Mouse (Mus musculus): Measurements from ENCODE around the gene Tmem270.

The Tmem270 gene

DNA sequence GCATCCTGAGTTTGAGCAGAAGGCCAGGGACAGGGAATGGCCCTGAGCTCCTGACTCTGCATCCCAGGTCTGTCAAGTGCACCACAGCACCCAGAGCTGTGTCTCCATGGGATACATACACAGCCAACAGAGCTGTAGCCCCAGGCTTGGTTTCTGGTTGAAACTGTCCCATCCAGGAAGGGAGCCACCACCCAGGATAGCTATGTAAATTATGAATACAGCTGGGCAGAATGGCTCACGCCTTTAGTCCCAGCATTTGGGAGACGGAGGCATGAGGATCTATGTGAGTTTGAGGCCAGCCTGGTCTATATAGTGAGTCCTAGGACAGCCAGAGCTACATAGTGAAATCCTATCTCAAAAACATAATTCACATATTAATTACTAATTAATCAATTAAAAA, 23.5 kb upstream of the Tmem270 start:
- no peak for DNase-seq (ENCODE audit: low read depth)

DNA sequence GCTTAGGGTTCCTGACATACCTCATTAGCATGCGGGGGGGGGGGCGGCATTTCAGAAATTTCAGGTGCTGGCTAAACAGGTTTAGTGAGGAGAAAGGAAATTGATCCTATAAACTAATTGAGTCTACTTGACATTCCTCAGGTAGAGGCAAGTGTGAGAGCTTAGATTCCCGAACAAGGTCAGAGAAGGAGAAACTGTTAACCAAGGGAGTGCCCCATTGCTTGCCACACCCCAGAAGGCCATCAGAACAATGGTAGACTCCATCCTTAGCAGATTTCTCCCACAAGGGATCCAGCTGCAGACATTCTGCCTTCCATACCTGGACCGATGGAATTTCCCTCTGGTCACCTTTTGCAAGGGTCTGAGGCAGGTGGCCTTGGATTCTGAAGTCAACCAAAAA, 20.2 kb upstream of the Tmem270 start:
- DNase-seq (ENCODE audit: low read depth) = no peak

DNA sequence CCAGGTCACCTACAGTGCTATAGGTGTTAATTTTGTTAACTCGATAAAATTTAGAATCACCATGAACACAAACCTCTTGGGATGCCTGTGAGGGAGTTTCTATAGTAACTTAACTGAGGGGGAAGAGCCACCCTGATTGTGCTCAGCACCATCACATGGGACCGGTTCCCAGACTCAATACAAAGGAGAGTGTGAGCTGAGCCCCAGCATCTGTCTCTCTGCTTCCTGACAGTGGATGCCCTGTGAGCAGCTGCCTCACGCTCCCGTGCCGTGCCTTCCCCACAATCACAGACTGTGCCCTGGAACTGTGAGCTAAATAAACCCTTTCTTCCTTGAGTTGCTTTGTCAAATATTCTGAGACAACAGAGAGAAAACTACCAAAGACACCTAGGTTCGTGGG, 16.6 kb upstream of the Tmem270 start:
- no peak for DNase-seq (ENCODE audit: low read depth)

DNA sequence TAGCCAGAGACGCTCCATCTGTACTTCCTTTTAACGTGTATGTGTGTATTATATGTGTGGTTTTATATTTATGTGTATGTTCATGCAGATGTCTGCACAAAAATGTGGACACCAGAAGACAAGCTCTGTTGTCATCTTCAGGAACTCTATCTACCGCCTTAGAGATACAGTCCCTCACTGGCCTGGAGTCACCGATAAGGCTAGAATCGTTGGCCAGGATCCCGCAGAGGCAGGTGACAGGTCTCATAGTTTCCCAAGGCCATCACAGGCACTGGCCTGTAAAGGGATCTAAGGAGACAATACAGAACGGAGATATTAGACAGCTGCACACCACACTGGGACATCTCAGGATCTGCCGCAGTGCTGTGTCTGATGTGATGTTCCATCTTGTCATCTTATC, 14.6 kb upstream of the Tmem270 start:
- DNase-seq (ENCODE audit: low read depth) = no peak

DNA sequence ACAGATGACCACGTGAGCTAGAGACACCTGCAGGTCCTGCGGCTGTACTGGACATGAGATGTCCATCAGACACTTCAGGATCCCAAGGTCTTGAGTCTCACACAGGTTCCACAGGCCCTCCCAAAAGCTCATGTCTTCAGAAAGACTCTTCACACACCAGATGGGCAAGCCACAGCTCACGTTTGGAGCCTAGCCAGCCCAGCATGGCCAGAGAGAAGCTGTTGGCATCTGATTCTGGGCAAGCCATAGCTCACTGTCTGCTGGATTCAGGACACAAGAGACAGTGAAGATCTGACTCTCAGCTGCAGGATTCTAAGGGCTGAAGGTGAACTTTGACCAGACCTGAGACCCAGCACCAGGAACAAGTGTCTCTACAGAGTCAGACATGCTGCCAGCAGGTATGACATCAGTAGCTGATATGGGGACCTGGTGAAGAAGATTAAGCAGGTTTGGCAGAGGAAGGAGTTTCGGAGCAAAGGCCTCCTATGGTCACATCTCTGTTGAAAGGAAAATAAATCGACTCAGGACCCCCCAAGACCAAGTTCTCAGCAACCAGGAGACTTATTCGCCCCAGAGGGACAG, 13.7 kb upstream of the Tmem270 start:
- DNase-seq (ENCODE audit: low read depth) = no peak

DNA sequence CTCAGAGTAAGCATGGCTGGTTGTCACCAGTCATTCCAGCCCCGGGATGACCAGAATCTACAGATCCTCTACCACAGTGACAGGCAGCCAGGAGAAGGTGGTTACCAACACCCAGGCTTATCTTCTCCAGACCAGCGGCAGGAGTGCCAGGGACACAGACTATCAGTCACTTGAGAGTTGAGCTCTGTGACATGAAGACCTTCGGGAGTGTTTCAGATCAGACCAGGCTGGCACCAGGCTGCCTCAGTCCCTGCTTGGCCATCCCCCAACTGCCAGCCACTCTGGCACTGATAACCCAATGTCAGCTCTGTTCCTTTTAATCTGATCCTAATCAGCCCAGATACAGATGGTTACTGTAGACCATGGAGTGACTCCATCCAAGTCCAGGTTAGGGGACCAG, 12.6 kb upstream of the Tmem270 start:
- DNase-seq (ENCODE audit: low read depth) = no peak

DNA sequence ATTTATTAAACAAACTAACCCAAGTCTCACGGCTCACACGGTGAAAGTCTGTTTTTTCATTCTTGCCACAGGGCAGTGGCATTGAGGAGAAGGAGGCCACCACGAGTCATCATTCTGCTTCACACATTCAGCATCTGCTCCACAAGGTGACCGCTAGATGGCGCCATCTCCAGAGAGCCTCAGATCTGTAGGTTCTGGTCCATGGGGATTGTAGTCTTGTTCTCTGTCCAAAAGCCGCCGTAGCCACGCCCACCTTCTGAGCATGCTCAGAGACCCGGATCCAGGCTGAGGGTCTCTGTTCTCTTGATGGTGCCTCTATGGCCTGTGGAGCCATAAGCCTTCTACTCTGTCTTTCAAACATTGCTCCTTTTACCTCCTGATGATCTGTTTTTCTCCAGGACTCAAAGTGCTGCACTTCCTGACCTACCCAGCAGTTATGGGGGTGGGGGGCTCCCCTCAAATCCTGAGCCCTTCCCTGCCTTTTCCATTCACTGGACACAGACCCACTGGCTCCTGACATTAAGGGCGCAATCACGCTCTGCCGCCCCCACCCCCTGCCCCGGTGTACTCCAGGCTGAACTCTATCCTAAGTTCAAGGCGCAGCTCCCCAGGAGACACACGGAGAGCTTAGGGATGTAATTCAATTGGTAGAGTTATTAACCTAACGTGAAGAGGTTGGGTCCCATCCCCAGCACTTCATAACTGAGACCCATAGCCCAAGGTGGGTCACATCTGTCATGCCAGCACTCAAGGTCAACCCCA, 11.7 kb upstream of the Tmem270 start:
- peak; percentile 83 for DNase-seq (ENCODE audit: low read depth)

DNA sequence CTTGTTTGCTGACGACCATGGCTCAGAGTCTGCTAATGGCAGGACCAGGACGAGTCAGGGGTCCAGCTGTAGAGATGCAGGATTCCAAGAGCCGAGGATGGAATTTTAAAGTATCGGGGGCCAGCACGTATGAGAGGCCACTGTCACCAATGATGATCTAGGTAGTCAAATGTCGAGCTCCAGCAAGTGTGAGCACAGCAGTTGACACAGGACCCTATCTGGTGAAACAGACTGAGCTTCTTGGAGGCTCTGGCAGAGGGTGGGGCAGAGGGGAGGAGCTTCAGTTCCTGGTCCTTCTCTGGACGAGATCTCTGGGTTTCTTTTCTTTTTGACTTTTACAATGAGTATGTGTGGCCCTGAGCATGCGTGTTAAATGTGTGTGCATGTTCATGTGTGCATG, 8.8 kb upstream of the Tmem270 start, which contains the start of gene Cldn13:
TSS of gene Cldn13 (minus strand) at position 216 of the 400 bp plus-strand sequence.
- DNase-seq (ENCODE audit: low read depth) = no peak

DNA sequence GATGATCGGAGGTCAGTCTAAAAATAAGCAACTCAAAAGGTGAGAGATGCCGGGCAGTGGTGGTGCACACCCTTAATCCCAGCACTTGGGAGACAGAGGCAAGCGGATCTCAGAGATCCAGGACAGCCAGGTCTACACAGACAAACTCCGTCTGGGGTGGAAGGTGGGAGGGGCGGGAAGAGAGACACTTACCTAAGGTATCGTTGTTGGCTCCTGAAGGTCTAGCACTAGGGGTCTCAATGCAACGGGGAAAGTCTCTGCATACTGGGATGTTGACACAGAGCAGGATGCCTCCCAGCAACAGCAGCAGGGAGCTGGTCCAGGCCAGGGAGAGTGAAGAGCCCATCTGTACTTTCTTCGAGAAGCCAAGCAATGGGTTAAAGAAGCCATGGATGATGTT, 8.0 kb upstream of the Tmem270 start:
- DNase-seq (ENCODE audit: low read depth) = no peak

DNA sequence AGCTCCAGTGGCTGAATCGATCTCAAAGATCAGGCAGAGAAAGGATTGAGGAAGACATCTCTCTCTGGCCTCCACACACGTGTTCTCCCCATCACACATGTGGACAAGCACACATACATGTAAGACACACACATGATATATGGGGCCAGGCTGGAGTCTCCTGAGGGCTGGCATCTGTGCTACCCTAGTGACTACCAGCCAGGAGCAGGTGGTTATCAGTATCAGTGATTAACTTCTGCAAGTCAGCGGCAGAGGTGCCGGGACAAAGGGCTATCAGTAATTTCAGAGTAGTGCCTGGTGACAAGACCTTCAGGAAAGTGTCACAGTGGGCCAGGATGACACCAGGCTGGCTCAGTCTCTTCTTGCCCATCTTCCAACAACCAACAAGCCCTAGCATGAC, 7.2 kb upstream of the Tmem270 start:
- DNase-seq (ENCODE audit: low read depth) = no peak

DNA sequence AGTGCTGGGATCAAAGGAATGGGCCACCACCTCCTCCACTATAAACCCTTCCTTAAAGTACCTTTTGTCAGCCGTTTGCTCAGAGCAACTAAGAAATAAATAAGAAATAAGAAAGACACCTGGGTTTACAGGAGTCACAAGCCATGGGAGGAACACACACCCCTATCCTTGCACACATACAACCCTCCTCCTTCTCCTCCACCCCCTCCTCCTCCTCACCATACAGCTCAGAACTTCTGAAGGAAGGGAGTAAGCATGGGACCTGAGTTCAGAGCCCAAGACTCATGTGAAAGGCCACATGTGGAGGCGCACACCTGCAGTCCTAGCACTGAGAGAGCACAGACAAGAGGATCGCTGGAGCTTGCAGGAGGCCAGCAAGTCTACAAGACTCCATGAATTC, 6.8 kb upstream of the Tmem270 start:
- DNase-seq (ENCODE audit: low read depth) = no peak

DNA sequence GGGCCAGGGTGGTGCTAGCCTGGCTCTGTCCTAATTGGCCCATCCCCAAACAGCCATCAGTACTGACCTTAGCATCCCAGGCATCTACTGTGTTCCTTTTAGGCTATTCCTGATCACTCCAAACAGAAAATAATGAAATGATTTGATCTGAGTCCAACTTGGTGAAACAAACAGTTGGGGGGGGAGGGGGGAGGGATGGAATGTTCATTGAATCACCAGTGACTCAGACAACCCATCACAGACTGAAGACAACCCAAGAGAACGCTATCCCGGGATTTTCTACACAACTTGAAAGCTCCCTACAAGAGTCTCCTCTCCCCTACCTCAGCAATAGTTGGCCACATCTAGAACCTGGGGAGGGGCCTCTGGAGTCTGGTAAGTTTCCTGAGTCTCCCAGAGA, 5.4 kb upstream of the Tmem270 start:
- DNase-seq (ENCODE audit: low read depth) = no peak

DNA sequence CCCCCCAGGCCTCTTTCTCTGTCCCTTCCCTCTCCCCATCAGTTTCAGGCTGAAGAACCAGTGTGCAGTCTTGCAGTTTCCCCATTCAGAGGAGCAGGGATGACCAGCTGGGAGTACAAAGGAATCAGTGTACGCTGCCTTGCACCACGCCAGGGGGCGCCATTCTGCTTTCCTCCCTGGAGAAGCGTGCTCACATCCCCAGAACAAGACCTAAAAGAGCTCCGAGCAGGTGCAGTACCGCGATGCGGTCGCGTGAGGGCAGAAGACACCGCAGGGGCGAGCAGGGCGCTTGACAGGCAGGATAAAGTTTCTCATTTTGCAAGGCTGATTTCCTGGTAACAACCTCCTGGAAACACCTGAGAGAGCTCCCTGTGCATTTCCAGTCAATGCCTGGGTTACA, 602 bp upstream of the Tmem270 start:
- DNase-seq (ENCODE audit: low read depth) = peak; percentile 91

DNA sequence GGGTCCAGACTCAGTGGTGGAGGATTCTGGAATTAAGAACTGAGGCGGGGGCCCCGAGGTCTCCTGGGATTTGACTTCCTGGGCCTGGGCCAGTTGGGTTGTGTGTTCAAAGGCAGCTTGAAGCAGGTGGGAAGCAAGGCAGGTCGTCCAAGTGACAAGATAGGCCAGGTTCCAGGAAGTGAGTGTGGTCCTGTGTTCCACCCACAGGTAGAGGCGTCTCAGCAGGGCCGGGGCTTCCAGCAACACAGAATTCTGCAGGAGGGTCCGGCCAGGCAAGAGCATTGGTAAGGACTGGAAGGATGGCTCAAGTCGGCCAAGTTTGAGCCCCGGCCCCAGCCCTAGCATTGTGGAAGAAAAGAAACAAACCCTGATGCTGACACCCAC, 4.9 kb downstream of the Tmem270 start:
- no peak for DNase-seq (ENCODE audit: low read depth)

DNA sequence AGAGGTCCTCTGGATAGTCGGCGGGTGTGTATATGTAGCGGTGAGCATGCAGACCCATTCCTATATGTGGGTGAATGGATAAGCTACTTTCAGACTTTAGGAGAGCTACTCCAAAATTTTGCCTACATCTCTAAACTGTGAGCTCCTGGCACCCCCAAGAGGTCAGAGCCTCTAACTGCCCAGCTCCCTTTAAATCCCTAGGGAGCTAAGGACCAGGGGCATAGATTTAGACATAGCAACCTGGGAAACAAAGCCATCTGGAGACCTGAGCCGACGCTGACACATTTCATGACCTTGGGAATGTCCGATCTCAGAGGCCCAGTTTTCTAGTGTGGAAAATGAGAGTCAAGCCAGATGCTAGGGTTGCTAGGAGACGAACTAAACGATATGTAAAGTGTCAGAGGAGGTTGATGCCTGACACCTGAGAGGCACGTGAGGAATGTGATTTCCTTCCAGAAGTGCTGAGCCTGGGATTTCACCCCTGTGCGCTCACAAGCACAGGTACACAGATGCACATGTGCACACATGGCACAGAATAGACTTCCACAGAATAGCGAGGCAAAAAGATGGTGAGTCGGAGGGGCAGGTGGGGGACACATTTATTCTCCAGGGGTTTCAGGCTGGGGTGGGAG, 5.4 kb downstream of the Tmem270 start:
- DNase-seq (ENCODE audit: low read depth) = no peak

DNA sequence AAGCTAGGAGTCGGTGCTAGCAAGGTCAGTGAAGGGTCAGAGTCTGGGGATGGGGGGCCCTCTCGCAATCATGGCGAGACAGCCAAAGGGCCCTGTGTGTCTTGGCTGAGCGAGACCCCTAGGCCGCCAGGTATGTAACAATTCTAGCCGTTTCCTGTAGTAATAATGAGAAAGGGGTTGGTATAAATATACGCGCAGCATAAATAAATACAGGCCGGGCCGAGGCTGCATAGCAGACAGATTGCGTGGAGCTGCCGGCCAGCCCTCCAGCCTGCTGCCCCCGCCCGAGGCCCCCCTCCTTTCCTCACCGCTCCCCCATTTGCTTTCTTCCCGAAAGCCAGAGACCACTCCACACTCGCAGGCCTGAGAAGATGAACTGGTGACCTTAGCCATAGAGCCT, 8.9 kb downstream of the Tmem270 start:
- DNase-seq (ENCODE audit: low read depth) = no peak

DNA sequence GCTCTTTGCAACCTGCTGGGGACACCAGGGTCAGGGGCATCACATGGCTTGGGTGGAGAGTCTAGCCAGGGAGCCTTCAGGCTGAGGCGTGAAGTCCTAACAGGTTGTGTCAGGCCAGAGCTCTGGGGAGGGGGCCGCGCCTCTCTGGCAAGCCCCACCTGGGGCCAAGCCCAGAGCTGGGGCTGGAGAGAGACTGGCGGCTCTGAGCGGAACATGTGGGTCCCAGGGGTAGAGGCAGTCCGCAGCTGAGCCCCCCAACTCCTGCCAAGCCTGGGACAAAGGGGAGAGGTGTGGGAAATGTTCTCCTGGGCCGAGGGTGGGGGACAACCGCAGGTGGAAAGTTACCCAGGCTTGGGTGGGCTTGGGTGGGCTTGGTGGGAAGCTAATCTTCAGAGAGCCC, 9.6 kb downstream of the Tmem270 start:
- DNase-seq (ENCODE audit: low read depth) = no peak

DNA sequence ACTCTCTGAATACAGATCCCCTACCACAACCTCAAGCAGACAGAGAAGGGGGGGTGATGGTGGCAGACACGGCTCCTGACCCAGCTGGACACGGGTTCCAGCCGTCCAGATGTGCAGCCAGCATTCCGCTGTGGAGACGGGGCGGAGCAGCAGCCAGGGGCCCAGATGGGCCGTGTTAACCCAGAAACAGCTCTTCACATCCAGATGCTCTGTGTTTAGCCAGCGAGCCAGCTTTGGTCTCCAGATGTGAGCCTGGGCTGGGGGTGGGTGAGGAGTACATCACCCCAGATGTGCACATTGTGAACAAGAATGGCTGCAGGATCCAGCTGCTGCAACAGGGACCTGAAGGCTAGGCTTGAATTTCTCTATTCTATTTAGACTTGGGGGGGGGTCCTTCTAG, 11.2 kb downstream of the Tmem270 start:
- DNase-seq (ENCODE audit: low read depth) = no peak

DNA sequence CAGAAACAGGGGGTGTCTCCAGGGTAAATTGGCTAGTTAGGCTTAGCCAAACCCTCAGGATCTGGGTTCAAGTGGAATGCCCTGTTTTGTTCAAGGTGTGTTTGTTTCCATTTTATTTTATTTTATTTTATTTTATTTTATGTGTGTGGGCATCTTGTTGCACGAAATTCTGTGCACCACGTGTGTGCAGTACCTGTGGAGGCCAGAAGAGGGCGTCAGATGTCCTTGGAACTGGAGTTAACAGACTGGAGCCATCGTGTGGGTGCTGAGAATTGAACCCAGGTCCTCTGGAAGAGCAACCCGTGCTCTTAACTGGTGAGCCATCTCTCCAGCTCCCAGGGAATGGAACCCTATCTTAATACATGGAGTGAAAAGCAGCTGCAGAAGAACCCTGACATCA, 13.8 kb downstream of the Tmem270 start:
- no peak for DNase-seq (ENCODE audit: low read depth)

DNA sequence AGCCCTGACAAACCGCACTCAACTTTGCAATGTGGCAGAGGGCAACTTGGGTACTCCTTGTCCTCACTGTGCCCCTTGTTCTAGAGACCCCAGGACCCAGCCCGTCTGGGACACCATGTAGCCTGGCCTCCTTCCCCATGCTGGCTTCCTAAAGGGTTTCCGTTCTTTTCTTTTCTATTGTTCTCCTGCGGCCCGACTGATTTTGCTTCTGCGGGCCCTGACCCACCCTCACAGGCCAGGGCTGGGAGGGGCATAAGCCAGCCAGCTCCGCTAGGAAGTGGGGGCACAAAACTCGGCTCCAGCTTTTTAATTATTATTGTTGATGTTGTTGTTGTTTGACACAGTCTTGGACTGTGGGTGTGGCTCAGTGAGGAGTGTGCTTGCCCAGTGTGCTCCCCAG, 15.0 kb downstream of the Tmem270 start:
- no peak for DNase-seq (ENCODE audit: low read depth)

DNA sequence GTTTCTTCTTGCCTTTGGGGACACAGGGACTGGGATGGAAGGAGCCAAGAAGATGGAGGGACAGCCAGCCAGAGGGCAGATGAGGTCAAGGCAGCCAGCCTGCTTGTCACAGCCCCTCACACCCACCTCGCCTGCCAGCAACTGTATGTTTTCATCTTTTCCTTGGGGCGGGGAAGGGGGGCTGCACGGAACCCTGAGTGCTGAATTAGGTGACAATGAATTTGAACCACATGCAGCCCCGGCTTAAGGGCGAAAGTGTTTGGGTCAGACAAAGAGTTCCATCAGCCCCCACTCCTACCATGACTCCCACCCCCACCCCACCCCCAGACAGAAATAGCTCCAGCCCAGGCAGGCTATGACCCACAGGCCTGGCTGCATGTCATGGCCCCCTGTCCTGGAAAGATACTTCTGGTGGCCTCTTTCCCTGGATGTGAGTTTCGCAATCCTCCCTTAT, 15.9 kb downstream of the Tmem270 start:
- no peak for DNase-seq (ENCODE audit: low read depth)

DNA sequence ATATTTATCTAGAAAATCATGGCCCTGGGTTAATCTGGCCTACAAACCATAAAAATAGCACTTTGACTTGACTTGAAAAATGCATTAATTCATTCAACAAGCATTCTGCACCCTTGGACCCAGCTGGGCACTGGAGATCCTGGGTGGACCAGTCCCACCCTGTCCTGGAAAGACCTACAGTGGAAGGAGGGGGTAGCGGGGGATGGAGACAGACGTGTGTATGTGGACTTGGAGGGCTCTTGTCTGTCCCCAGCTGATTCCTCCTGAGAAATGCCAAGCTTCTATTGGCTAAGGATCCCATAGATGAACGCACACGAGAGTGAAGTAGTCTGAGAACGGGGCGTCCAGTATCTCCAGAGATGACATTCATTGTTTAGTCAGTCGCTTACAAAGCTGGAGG, 18.0 kb downstream of the Tmem270 start:
- DNase-seq (ENCODE audit: low read depth) = no peak

All from naive thymus-derived CD4-positive, alpha-beta T cell, adult 2 months (primary cell).